Comparison of ENCODE assay signal across 8 mouse cellular contexts in the genomic region with DNA sequence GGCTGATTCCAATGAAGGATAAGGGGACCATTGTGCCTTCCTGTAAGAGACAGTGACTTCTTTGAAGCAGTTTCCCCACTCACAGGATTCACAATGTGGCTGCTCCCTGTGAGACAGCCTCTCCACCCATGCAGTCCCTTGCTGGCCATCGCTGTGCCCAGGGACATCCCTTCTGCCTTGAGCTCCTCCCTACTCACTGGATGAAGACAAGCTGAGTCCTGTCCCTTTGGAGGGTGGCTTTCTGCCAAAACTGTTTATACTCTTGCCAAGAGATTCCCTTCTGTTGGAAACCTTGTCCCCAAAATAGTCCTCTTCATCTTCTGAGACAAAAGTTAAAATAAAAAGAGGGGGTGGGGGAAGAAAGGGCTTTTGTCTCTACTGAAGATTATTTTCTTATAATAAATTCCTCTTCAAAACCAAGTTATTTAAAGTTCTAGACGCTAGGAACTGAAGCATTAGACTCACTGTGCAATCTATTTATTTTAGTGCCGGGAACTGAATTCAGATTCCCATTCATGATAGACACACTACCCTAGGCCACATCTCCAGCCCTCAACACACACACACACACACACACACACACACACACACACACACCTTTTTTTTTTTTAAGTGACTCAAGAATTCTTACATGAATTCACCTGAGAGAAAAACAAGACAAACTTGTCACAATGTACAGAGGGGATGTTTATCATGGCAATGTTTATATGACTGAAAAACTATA.
A peak's percentile ranks its signal among the peaks of the same experiment; 100 is the strongest.
DNase-seq lines count a peak whose midpoint lies in the region; ATAC-seq and TF ChIP-seq lines count a peak whose summit lies in the region.

No protein-coding gene starts in this region.

- 39% methylated on average over 3 of the region's 3 CpGs for WGBS in forebrain, postnatal 0 days
- 46% methylated on average over 3 of the region's 3 CpGs for WGBS in forebrain, embryonic 15.5 days
- 42% methylated on average over 3 of the region's 3 CpGs for WGBS in lung, embryonic 14.5 days
- WGBS in lung, adult 2 months: 27% methylated on average over 3 of the region's 3 CpGs

- no peak overlapping the region for H3K9ac ChIP-seq in forebrain, postnatal 0 days
- no peak overlapping the region for H3K9ac ChIP-seq in forebrain, embryonic 15.5 days (replicated peaks)
- no peak overlapping the region for H3K9ac ChIP-seq in lung, embryonic 14.5 days

- peak; percentile 85 for ATAC-seq in forebrain, postnatal 0 days
- no peak for ATAC-seq in forebrain, embryonic 15.5 days (replicated peaks)
- ATAC-seq in lung, embryonic 14.5 days (ENCODE audit: insufficient read depth): peak; percentile 94

- no peak for TF ChIP-seq CTCF in forebrain, postnatal 0 days (IDR thresholded peaks at IDR 0.05; ENCODE audit: low read depth)
- TF ChIP-seq CTCF in lung, embryonic 14.5 days (IDR thresholded peaks at IDR 0.05; ENCODE audit: low read depth): no peak
- TF ChIP-seq CTCF in lung, adult 2 months (IDR thresholded peaks at IDR 0.05; ENCODE audit: insufficient read depth, low read length): no peak

- no peak overlapping the region for H3K27ac ChIP-seq in forebrain, postnatal 0 days (ENCODE audit: low read depth, low read length)
- no peak overlapping the region for H3K27ac ChIP-seq in forebrain, embryonic 15.5 days (replicated peaks)
- no peak overlapping the region; the same call in 1 of the 2 replicates for H3K27ac ChIP-seq in lung, embryonic 14.5 days (ENCODE audit: low read depth)

- no peaks in the 10 kb centered on the region for H3K36me3 ChIP-seq in forebrain, postnatal 0 days (ENCODE audit: insufficient read depth)
- H3K36me3 ChIP-seq in forebrain, embryonic 15.5 days: no peaks in the 10 kb centered on the region
- no peaks in the 10 kb centered on the region for H3K36me3 ChIP-seq in lung, embryonic 14.5 days (ENCODE audit: insufficient read depth)

- no peaks in the 10 kb centered on the region for H3K27me3 ChIP-seq in forebrain, postnatal 0 days (ENCODE audit: insufficient read depth, low read length)
- H3K27me3 ChIP-seq in forebrain, embryonic 15.5 days: no peaks in the 10 kb centered on the region
- H3K27me3 ChIP-seq in lung, embryonic 14.5 days (ENCODE audit: insufficient read depth, low read length): no peaks in the 10 kb centered on the region

- H3K4me1 ChIP-seq in forebrain, postnatal 0 days (ENCODE audit: insufficient read depth): no peaks in the 10 kb centered on the region
- no peaks in the 10 kb centered on the region for H3K4me1 ChIP-seq in forebrain, embryonic 15.5 days
- no peaks in the 10 kb centered on the region for H3K4me1 ChIP-seq in lung, embryonic 14.5 days (ENCODE audit: insufficient read depth)
- peaks cover 8% of the 10 kb centered on the region for H3K4me1 ChIP-seq in lung, adult 2 months (ENCODE audit: control insufficient read depth, insufficient read depth, low read length)

- no peak overlapping the region for H3K4me3 ChIP-seq in forebrain, postnatal 0 days (ENCODE audit: low read depth, low read length)
- H3K4me3 ChIP-seq in forebrain, embryonic 15.5 days: no peak overlapping the region
- H3K4me3 ChIP-seq in lung, embryonic 14.5 days (ENCODE audit: low read depth, low read length): no peak overlapping the region
- H3K4me3 ChIP-seq in lung, adult 2 months (replicated peaks; ENCODE audit: extremely low read depth, low read depth, low read length): no peak overlapping the region

- no peak overlapping the region for H3K4me2 ChIP-seq in forebrain, postnatal 0 days (ENCODE audit: low read depth)
- H3K4me2 ChIP-seq in forebrain, embryonic 15.5 days (replicated peaks): no peak overlapping the region
- H3K4me2 ChIP-seq in lung, embryonic 14.5 days: no peak overlapping the region

- peak; percentile 47 for DNase-seq in forebrain, postnatal 0 days
- peak; percentile 93 for DNase-seq in lung, embryonic 14.5 days
- no peak for DNase-seq in lung, adult 2 months
- peak; percentile 25 for DNase-seq in cerebellum, adult 9-11 months
- DNase-seq in lung, postnatal 10 days: peak; percentile 79
- no peak for DNase-seq in thymus, postnatal 36 days
- DNase-seq in c-Kit-positive CD71-positive TER-119-positive erythroid progenitor cells, embryonic 14.5 days (ENCODE audit: low spot score): no peak

- no peak for TF ChIP-seq POLR2A in lung, adult 2 months (IDR thresholded peaks at IDR 0.05; ENCODE audit: borderline replicate concordance, extremely low read depth, low read depth, low read length)

- H3K9me3 ChIP-seq in forebrain, postnatal 0 days (ENCODE audit: low read length): no peaks in the 10 kb centered on the region
- H3K9me3 ChIP-seq in forebrain, embryonic 15.5 days: no peaks in the 10 kb centered on the region
- no peaks in the 10 kb centered on the region for H3K9me3 ChIP-seq in lung, embryonic 14.5 days (ENCODE audit: low read depth, low read length)

Comparison
In these comparisons a context has a peak if more than half of its experiments do, and no peak if none do; other contexts are left out.
1. DNase-seq: peak in forebrain, postnatal 0 days (single experiment), lung, embryonic 14.5 days (single experiment), cerebellum, adult 9-11 months (single experiment) and lung, postnatal 10 days (single experiment); none in lung, adult 2 months (single experiment), thymus, postnatal 36 days (0 of 2) and c-Kit-positive CD71-positive TER-119-positive erythroid progenitor cells, embryonic 14.5 days (single experiment).